ENCODE assay signal across 18 mouse cellular contexts in genomic region chr5:67646756-67647529, GRCm38 (mm10). TPM values are rescaled to one million over a fixed set of nuclear protein-coding genes. Genes with fewer than 3 reads are reported as not detected.
DNase-seq lines count a peak whose midpoint lies in the region; ATAC-seq and TF ChIP-seq lines count a peak whose summit lies in the region.
"Had no signal": no experiment of that assay in that cellular context is flagged by ENCODE, and none has a peak within 500 bp of the region (broad histone marks: within the 10 kb centered on the region; RNA-seq: fewer than 3 reads in every experiment).

No protein-coding gene starts in this region.

- TF ChIP-seq CTCF in stomach, postnatal 0 days (IDR thresholded peaks at IDR 0.05; ENCODE audit: low read depth) = no peak

- peak; percentile 61 for DNase-seq in heart, embryonic 10.5 days (ENCODE audit: low spot score)
- no peak for DNase-seq in heart, adult 8-10 months (ENCODE audit: low spot score)
- DNase-seq in layer of hippocampus, adult 9-10 months (ENCODE audit: low spot score) = peak; percentile 37
- no peak for DNase-seq in layer of hippocampus, postnatal 25 days (ENCODE audit: extremely low spot score in 1 of 2, low spot score in 1 of 2)
- DNase-seq in embryonic facial prominence, embryonic 14.5 days (ENCODE audit: low spot score) = peak; percentile 73
- DNase-seq in limb, embryonic 14.5 days (ENCODE audit: low spot score) = no peak
- DNase-seq in stomach, postnatal 0 days (ENCODE audit: low spot score) = no peak
- DNase-seq: cerebellum, adult 11-12 months had no signal

- no peak overlapping the region for H3K9ac ChIP-seq in embryonic facial prominence, embryonic 14.5 days (ENCODE audit: low read depth, low read length)
- H3K9ac ChIP-seq in limb, embryonic 14.5 days (ENCODE audit: low read depth, low read length, severe bottlenecking) = no peak overlapping the region
- H3K9ac ChIP-seq in stomach, postnatal 0 days (ENCODE audit: low read length) = no peak overlapping the region
- H3K9ac ChIP-seq: limb, embryonic 15.5 days; liver, embryonic 15.5 days; stomach, embryonic 15.5 days had no signal

- H3K27me3 ChIP-seq in heart, embryonic 10.5 days (ENCODE audit: insufficient read depth, poor library complexity, severe bottlenecking) = no peaks in the 10 kb centered on the region
- peaks cover 10% of the 10 kb centered on the region for H3K27me3 ChIP-seq in embryonic facial prominence, embryonic 14.5 days (replicated peaks; ENCODE audit: control insufficient read depth, insufficient read depth, low read length)
- H3K27me3 ChIP-seq in limb, embryonic 14.5 days (ENCODE audit: control insufficient read depth, insufficient read depth, low read length) = peaks cover 25% of the 10 kb centered on the region
- H3K27me3 ChIP-seq in stomach, postnatal 0 days (ENCODE audit: control insufficient read depth, insufficient read depth, low read length) = no peaks in the 10 kb centered on the region
- H3K27me3 ChIP-seq: liver, embryonic 15.5 days; stomach, embryonic 15.5 days had no signal

- TF ChIP-seq POLR2A in limb, embryonic 14.5 days (IDR thresholded peaks at IDR 0.05; ENCODE audit: borderline replicate concordance, extremely low read depth, insufficient read depth, insufficient read length) = no peak

- 83% methylated on average over 20 of the region's 20 CpGs for WGBS in heart, embryonic 10.5 days
- 37% methylated on average over 20 of the region's 20 CpGs for WGBS in embryonic facial prominence, embryonic 14.5 days
- WGBS in limb, embryonic 14.5 days = 33% methylated on average over 20 of the region's 20 CpGs
- 85% methylated on average over 20 of the region's 20 CpGs for WGBS in stomach, postnatal 0 days

- H3K36me3 ChIP-seq in heart, embryonic 10.5 days = no peaks in the 10 kb centered on the region
- H3K36me3 ChIP-seq in embryonic facial prominence, embryonic 14.5 days (ENCODE audit: control insufficient read depth, insufficient read depth, low read length) = no peaks in the 10 kb centered on the region
- H3K36me3 ChIP-seq in limb, embryonic 14.5 days (ENCODE audit: control insufficient read depth, insufficient read depth, low read length) = no peaks in the 10 kb centered on the region
- no peaks in the 10 kb centered on the region for H3K36me3 ChIP-seq in stomach, postnatal 0 days (ENCODE audit: control insufficient read depth, insufficient read depth, low read length)
- H3K36me3 ChIP-seq: limb, embryonic 15.5 days; stomach, embryonic 15.5 days had no signal

- no peak for TF ChIP-seq EP300 in stomach, postnatal 0 days (optimal IDR thresholded peaks at IDR 0.05)

- H3K4me1 ChIP-seq in heart, embryonic 10.5 days = no peaks in the 10 kb centered on the region
- H3K4me1 ChIP-seq in embryonic facial prominence, embryonic 14.5 days (ENCODE audit: control insufficient read depth, insufficient read depth, low read length) = no peaks in the 10 kb centered on the region; the same call in 1 of the 2 replicates
- H3K4me1 ChIP-seq in limb, embryonic 14.5 days (ENCODE audit: control insufficient read depth, insufficient read depth, low read length) = peaks cover 15% of the 10 kb centered on the region
- no peaks in the 10 kb centered on the region for H3K4me1 ChIP-seq in stomach, postnatal 0 days (replicated peaks; ENCODE audit: control insufficient read depth, insufficient read depth)
- H3K4me1 ChIP-seq: liver, embryonic 15.5 days; stomach, embryonic 15.5 days had no signal

- no peak for ATAC-seq in embryonic facial prominence, embryonic 14.5 days (ENCODE audit: low read depth)
- peak; percentile 58; the same call in 1 of the 2 replicates for ATAC-seq in limb, embryonic 14.5 days (ENCODE audit: low FRiP score, low read depth)
- ATAC-seq in stomach, postnatal 0 days (ENCODE audit: low FRiP score, low TSS enrichment) = no peak
- ATAC-seq: forebrain, embryonic 16.5 days; hindbrain, embryonic 16.5 days; intestine, embryonic 16.5 days had no signal

- H3K9me3 ChIP-seq in heart, embryonic 10.5 days = no peaks in the 10 kb centered on the region
- no peaks in the 10 kb centered on the region for H3K9me3 ChIP-seq in embryonic facial prominence, embryonic 14.5 days (ENCODE audit: control insufficient read depth, low read length)
- no peaks in the 10 kb centered on the region for H3K9me3 ChIP-seq in limb, embryonic 14.5 days (ENCODE audit: control insufficient read depth, low read length)
- H3K9me3 ChIP-seq in stomach, postnatal 0 days (ENCODE audit: control insufficient read depth, low read length) = no peaks in the 10 kb centered on the region
- H3K9me3 ChIP-seq: limb, embryonic 15.5 days; liver, embryonic 15.5 days; stomach, embryonic 15.5 days had no signal

- H3K27ac ChIP-seq in heart, embryonic 10.5 days = no peak overlapping the region
- no peak overlapping the region for H3K27ac ChIP-seq in embryonic facial prominence, embryonic 14.5 days (replicated peaks; ENCODE audit: low read depth, low read length)
- no peak overlapping the region for H3K27ac ChIP-seq in limb, embryonic 14.5 days (replicated peaks; ENCODE audit: low read depth, low read length)
- H3K27ac ChIP-seq in stomach, postnatal 0 days (replicated peaks) = no peak overlapping the region
- H3K27ac ChIP-seq: left cerebral cortex, adult 2 months; limb, embryonic 15.5 days; liver, embryonic 15.5 days; stomach, embryonic 15.5 days had no signal

- H3K4me3 ChIP-seq in heart, embryonic 10.5 days = no peak overlapping the region
- H3K4me3 ChIP-seq in embryonic facial prominence, embryonic 14.5 days (ENCODE audit: low read depth, low read length) = no peak overlapping the region
- H3K4me3 ChIP-seq in limb, embryonic 14.5 days (replicated peaks; ENCODE audit: low read length) = no peak overlapping the region
- no peak overlapping the region for H3K4me3 ChIP-seq in stomach, postnatal 0 days (ENCODE audit: low read depth, low read length)
- H3K4me3 ChIP-seq: left cerebral cortex, adult 2 months; limb, embryonic 15.5 days; liver, embryonic 15.5 days; stomach, embryonic 15.5 days had no signal

- H3K4me2 ChIP-seq in embryonic facial prominence, embryonic 14.5 days (ENCODE audit: low read depth, low read length) = peak overlapping the region; percentile 41
- 0 out of 2 replicates have a peak overlapping the region, but pooled peaks have one; percentile 28 for H3K4me2 ChIP-seq in limb, embryonic 14.5 days (replicated peaks; ENCODE audit: low read depth, low read length, severe bottlenecking)
- H3K4me2 ChIP-seq in stomach, postnatal 0 days (replicated peaks; ENCODE audit: low read depth) = no peak overlapping the region
- H3K4me2 ChIP-seq: limb, embryonic 15.5 days; liver, embryonic 15.5 days; midbrain, embryonic 11.5 days; stomach, embryonic 15.5 days had no signal

RNA-seq across cellular contexts. Expression of gene Shisa3, which starts 39.3 kb away (rescaled TPM):
- polyA plus RNA-seq in heart, embryonic 10.5 days (2016; fragmentation: Nextera tagmentation; extraction: Ambion mirVana) = 0.90 and 12.9 TPM in 2 replicates
- 1 to 10 TPM; 1.4 to 1.9 (median 1.6) TPM for total RNA-seq in heart, adult 8-10 months (2022)
- total RNA-seq in layer of hippocampus, postnatal 25 days (2021) = under 1 TPM; 0.27 to 0.68 TPM
- polyA plus RNA-seq in embryonic facial prominence, embryonic 14.5 days (2014; fragmentation: Nextera tagmentation; extraction: Ambion mirVana) = 9.4 and 10.6 TPM in 2 replicates
- polyA plus RNA-seq in limb, embryonic 14.5 days (2012; rRNA removed) = 6.3 and 9.8 TPM in 2 replicates
- 4.6 TPM in 2 replicates for polyA plus RNA-seq in limb, embryonic 14.5 days (2014; fragmentation: Nextera tagmentation; extraction: Ambion mirVana)
- 13.7 and 14.5 TPM in 2 replicates for polyA plus RNA-seq in stomach, postnatal 0 days (2015; fragmentation: Nextera tagmentation; extraction: Ambion mirVana)
- total RNA-seq: granulocyte monocyte progenitor cell, adult 5-6 weeks had no signal
- polyA plus RNA-seq: C2C12 had no signal

Comparison
In these comparisons a context has a peak if more than half of its experiments do, and no peak if none do; other contexts are left out.
1. DNase-seq: peak in heart, embryonic 10.5 days (single experiment), layer of hippocampus, adult 9-10 months (single experiment) and embryonic facial prominence, embryonic 14.5 days (single experiment); none in heart, adult 8-10 months (single experiment), layer of hippocampus, postnatal 25 days (0 of 2), limb, embryonic 14.5 days (single experiment) and stomach, postnatal 0 days (single experiment).